Mouse (Mus musculus): ENCODE data around the gene Klhl10. TPM values are rescaled to one million over a fixed set of nuclear protein-coding genes. Genes with fewer than 3 reads are reported as not detected.

Gene Klhl10
- total and polyA plus RNA-seq, 3 experiments = 0.65 to 0.81 TPM; not detected in 1

DNA sequence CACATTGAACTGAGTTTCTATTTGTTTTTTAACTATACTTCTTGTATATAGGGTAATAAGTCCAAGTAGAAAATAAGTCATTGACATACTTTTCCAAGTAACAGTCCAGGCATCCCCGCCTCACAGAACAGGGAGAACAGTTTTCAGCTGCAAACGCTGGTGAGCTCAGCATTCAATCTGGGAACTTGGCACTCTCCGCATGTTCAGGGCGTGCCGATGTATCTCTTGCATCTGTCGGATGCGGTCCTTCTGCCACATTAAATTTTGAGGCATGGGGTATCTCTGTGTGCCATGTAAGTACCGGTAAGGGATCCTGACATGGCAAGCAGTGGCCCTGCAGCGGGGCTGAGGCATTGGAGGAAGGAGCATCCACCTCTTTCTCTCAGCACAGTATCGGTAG lies 21.0 kb downstream of the Klhl10 start:
- Histone ChIP-seq H3K4me1 (ENCODE audit: control insufficient read depth in 1 of 2, insufficient read depth in 2 of 2, low read length in 2 of 2) (peaks cover 22 to 23% of the 10 kb centered on the region in 2 experiments), H3K27me3 (ENCODE audit: control insufficient read depth in 1 of 2, insufficient read depth in 2 of 2, low read length in 2 of 2) (no peaks in the 10 kb centered on the region), H3K27ac (ENCODE audit: control insufficient read depth, low read depth, low read length) (no peak overlapping the region), H3K4me3 (ENCODE audit: control insufficient read depth in 1 of 2, insufficient read depth in 1 of 2, low read depth in 2 of 2, low read length in 2 of 2) (no peak overlapping the region), H3K9ac (ENCODE audit: control insufficient read depth, low read depth, low read length, poor library complexity, severe bottlenecking) (no peak overlapping the region), H3K36me3 (ENCODE audit: control insufficient read depth in 1 of 2, insufficient read depth in 2 of 2, low read length in 2 of 2) (peaks cover 26 to 31% of the 10 kb centered on the region in 2 experiments), H3K79me2 (ENCODE audit: control insufficient read depth, insufficient read depth, low read length, poor library complexity) (peaks cover 49% of the 10 kb centered on the region), H3K9me3 (replicated peaks; ENCODE audit: insufficient read depth, low read length) (no peaks in the 10 kb centered on the region)
- DNase-seq (ENCODE audit: low read depth, low spot score) = no peak
- TF ChIP-seq ZKSCAN1 (IDR thresholded peaks at IDR 0.05; ENCODE audit: low read depth, low read length) = no peak
- TF ChIP-seq CTCF (IDR thresholded peaks at IDR 0.05 in 2 of 3, conservative IDR thresholded peaks at IDR 0.05 in 1 of 3; ENCODE audit: control insufficient read depth in 1 of 3, insufficient read depth in 1 of 3, low read depth in 2 of 3, low read length in 3 of 3, poor library complexity in 1 of 3, severe bottlenecking in 1 of 3) = no peak
- TF ChIP-seq SIN3A (IDR thresholded peaks at IDR 0.05; ENCODE audit: low read length) = no peak
- no peak for TF ChIP-seq POLR2A (IDR thresholded peaks at IDR 0.05; ENCODE audit: control insufficient read depth in 1 of 2, insufficient read depth in 1 of 2, low read depth in 1 of 2, low read length in 2 of 2, poor library complexity in 1 of 2)
- no peak for TF ChIP-seq USF1 (IDR thresholded peaks at IDR 0.05; ENCODE audit: low read depth, low read length)
- no peak for TF ChIP-seq SMC3 (IDR thresholded peaks at IDR 0.05; ENCODE audit: low read depth, low read length)
- no peak for TF ChIP-seq USF2 (IDR thresholded peaks at IDR 0.05; ENCODE audit: borderline replicate concordance in 1 of 2, insufficient read depth in 1 of 2, low read depth in 1 of 2, low read length in 2 of 2)
- no peak for TF ChIP-seq MYC (IDR thresholded peaks at IDR 0.05; ENCODE audit: low read depth, low read length)
- no peak for TF ChIP-seq TAL1 (IDR thresholded peaks at IDR 0.05; ENCODE audit: low read length)
- TF ChIP-seq CHD2 (IDR thresholded peaks at IDR 0.05; ENCODE audit: low read length) = no peak
- no peak for TF ChIP-seq BHLHE40 (IDR thresholded peaks at IDR 0.05; ENCODE audit: borderline replicate concordance, low read depth, low read length)
- TF ChIP-seq KAT2A (conservative IDR thresholded peaks at IDR 0.05; ENCODE audit: low read depth, low read length) = no peak
- TF ChIP-seq MEF2A (IDR thresholded peaks at IDR 0.05; ENCODE audit: extremely low read depth, insufficient replicate concordance, low read depth, low read length, poor library complexity, severe bottlenecking) = no peak
- TF ChIP-seq MAZ (IDR thresholded peaks at IDR 0.05; ENCODE audit: low read depth, low read length) = no peak
- TF ChIP-seq ZMIZ1 (IDR thresholded peaks at IDR 0.05; ENCODE audit: low read depth, low read length) = no peak
- no peak for TF ChIP-seq TBP (IDR thresholded peaks at IDR 0.05; ENCODE audit: low read depth, low read length)
- no peak for TF ChIP-seq GATA1 (IDR thresholded peaks at IDR 0.05; ENCODE audit: low read depth, low read length)

DNA sequence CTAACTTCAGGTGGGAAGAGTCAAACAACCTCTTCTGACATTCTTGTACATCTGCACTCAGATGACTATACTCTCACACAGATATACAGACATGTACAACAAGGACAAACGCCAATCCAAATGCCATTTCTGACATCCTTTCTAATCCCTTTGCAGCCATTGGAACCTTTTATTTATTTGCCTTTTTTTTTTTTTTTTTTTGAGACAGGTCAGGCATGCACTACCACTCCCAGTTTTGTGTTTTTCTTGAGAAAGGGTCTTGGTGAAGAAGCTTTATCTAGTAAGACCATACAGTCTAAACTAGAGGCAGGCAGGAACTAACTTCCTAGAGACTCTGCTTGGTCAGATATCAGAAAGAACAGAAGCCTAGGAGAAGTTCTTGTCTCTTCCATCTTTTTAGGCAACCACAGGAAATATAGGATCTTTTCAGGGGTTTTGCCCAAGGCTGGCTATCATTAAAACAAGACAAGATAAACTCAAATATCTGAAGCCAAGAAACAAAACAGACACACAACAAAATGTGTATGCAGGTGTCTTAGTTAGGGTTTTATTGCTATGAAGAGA lies 23.6 kb downstream of the Klhl10 start:
- Histone ChIP-seq H3K79me2 (ENCODE audit: control insufficient read depth, insufficient read depth, low read length, poor library complexity) (peaks cover 59% of the 10 kb centered on the region), H3K9me3 (replicated peaks; ENCODE audit: insufficient read depth, low read length) (no peaks in the 10 kb centered on the region), H3K4me1 (ENCODE audit: control insufficient read depth in 1 of 2, insufficient read depth in 2 of 2, low read length in 2 of 2) (peaks cover 22 to 30% of the 10 kb centered on the region in 2 experiments), H3K27me3 (ENCODE audit: control insufficient read depth in 1 of 2, insufficient read depth in 2 of 2, low read length in 2 of 2) (no peaks in the 10 kb centered on the region), H3K9ac (ENCODE audit: control insufficient read depth, low read depth, low read length, poor library complexity, severe bottlenecking) (no peak overlapping the region), H3K4me3 (ENCODE audit: control insufficient read depth in 1 of 2, insufficient read depth in 1 of 2, low read depth in 2 of 2, low read length in 2 of 2) (no peak overlapping the region), H3K36me3 (ENCODE audit: control insufficient read depth in 1 of 2, insufficient read depth in 2 of 2, low read length in 2 of 2) (peaks cover 23 to 50% of the 10 kb centered on the region in 2 experiments), H3K27ac (ENCODE audit: control insufficient read depth, low read depth, low read length) (peak overlapping the region; percentile 86)
- DNase-seq (ENCODE audit: low read depth, low spot score) = peak; percentile 81
- TF ChIP-seq RAD21 (IDR thresholded peaks at IDR 0.05; ENCODE audit: low read depth, low read length) (no peak), E2F4 (IDR thresholded peaks at IDR 0.05; ENCODE audit: borderline replicate concordance, low read depth, low read length) (no peak), MXI1 (IDR thresholded peaks at IDR 0.05; ENCODE audit: low read depth, low read length) (no peak; the same call in 1 of the 2 replicates), GATA1 (IDR thresholded peaks at IDR 0.05; ENCODE audit: low read depth, low read length) (peak; percentile 94), EP300 (IDR thresholded peaks at IDR 0.05; ENCODE audit: low read depth in 1 of 2, low read length in 2 of 2) (peak; percentile 93 to 95), MAZ (IDR thresholded peaks at IDR 0.05; ENCODE audit: low read depth, low read length) (0 out of 2 replicates have a peak, but pooled peaks have one; percentile 14), KAT2A (conservative IDR thresholded peaks at IDR 0.05; ENCODE audit: low read depth, low read length) (no peak), USF1 (IDR thresholded peaks at IDR 0.05; ENCODE audit: low read depth, low read length) (no peak), ZNF384 (IDR thresholded peaks at IDR 0.05; ENCODE audit: low read depth, low read length) (peak; percentile 98), MYB (IDR thresholded peaks at IDR 0.05; ENCODE audit: low read depth, low read length) (no peak), POLR2AphosphoS5 (IDR thresholded peaks at IDR 0.05; ENCODE audit: borderline replicate concordance, low read depth, low read length) (no peak), MEF2A (IDR thresholded peaks at IDR 0.05; ENCODE audit: extremely low read depth, insufficient replicate concordance, low read depth, low read length, poor library complexity, severe bottlenecking) (no peak), CHD1 (IDR thresholded peaks at IDR 0.05; ENCODE audit: low read depth, low read length) (no peak), JUND (IDR thresholded peaks at IDR 0.05; ENCODE audit: low read depth, low read length) (no peak), RCOR1 (IDR thresholded peaks at IDR 0.05; ENCODE audit: low read depth, low read length) (peak; percentile 93), HCFC1 (IDR thresholded peaks at IDR 0.05; ENCODE audit: low read depth, low read length) (no peak), SMC3 (IDR thresholded peaks at IDR 0.05; ENCODE audit: low read depth, low read length) (no peak), POLR2AphosphoS2 (IDR thresholded peaks at IDR 0.05; ENCODE audit: low read length) (no peak), USF2 (IDR thresholded peaks at IDR 0.05; ENCODE audit: borderline replicate concordance in 1 of 2, insufficient read depth in 1 of 2, low read depth in 1 of 2, low read length in 2 of 2) (no peak), POLR2A (IDR thresholded peaks at IDR 0.05; ENCODE audit: control insufficient read depth in 1 of 2, insufficient read depth in 1 of 2, low read depth in 1 of 2, low read length in 2 of 2, poor library complexity in 1 of 2) (no peak), SIN3A (IDR thresholded peaks at IDR 0.05; ENCODE audit: low read length) (peak; percentile 87), ZMIZ1 (IDR thresholded peaks at IDR 0.05; ENCODE audit: low read depth, low read length) (no peak)
